Mouse (Mus musculus) lung, adult 2 months (tissue): ENCODE data around the gene Pde8a.

Experiments used
- CTCF ChIP-seq: fragments of 200-500 bp; IDR thresholded peaks from 2 replicates; pipeline ENCODE4 v1.5.1; 2011; ENCODE audit warnings: mild to moderate bottlenecking, low read length, control low read depth; ENCODE audit not compliant: insufficient read depth
- POLR2A ChIP-seq: fragments of 200-500 bp; IDR thresholded peaks from 2 replicates; pipeline ENCODE4 v1.6.1; 2011; ENCODE audit warnings: low read depth, mild to moderate bottlenecking, control low read depth, low read length, borderline replicate concordance; ENCODE audit errors: extremely low read depth

- TF ChIP-seq CTCF: no peak
- TF ChIP-seq POLR2A: no peak
Measured at GRCm38 (mm10) chr7:81301323-81301722, 87.9 kb downstream of the Pde8a start.
